Mouse (Mus musculus) macrophage (primary cell): ENCODE results near the gene Ank. TPM values are rescaled to one million over a fixed set of nuclear protein-coding genes. Genes with fewer than 3 reads are reported as not detected.

Experiments
- H3K27ac ChIP-seq: fragments of 350-480 bp; formaldehyde crosslinking; 2 replicates; pipeline ENCODE4 v1.9.0; 2021
- H3K36me3 ChIP-seq: fragments of 350-480 bp; formaldehyde crosslinking; 2 replicates; pipeline ENCODE4 v1.9.0; 2021; ENCODE audit errors: inconsistent target
- H3K4me3 ChIP-seq: fragments of 350-480 bp; formaldehyde crosslinking; 2 replicates; pipeline ENCODE4 v1.9.0; 2021; ENCODE audit errors: inconsistent target
- H3K79me2 ChIP-seq: fragments of 350-480 bp; formaldehyde crosslinking; 2 replicates; pipeline ENCODE4 v1.9.0; 2021; ENCODE audit errors: inconsistent target
- WGBS: methylation state at CpG from one replicate; pipeline ENCODE4 v1.1.7; 2026; ENCODE audit warnings: inconsistent platforms; ENCODE audit not compliant: missing documents; 5-methylcytosine and 5-hydroxymethylcytosine counted together
- polyA plus RNA-seq: library from polyadenylated mRNA; stranded (reverse); fragments of 250-400 nt; gene quantifications from 3 replicates; pipeline ENCODE4 v1.2.4, GENCODE M21; 2018; ENCODE audit warnings: inconsistent platforms
- total RNA-seq, 78 experiments: library from RNA; depleted of rRNA; stranded (reverse); fragments of 250-400 nt; gene quantifications; 1 replicate in 9 of 78; 2 replicates in 24 of 78; 3 replicates in 43 of 78; 4 replicates in 2 of 78; pipeline ENCODE4 v1.2.4; 2018; ENCODE audit warnings: inconsistent platforms in 56 of 78

Ank gene
- 10 to 100 TPM in 1 of 26 experiments, 1 to 10 TPM in 20, under 1 TPM in 5; 0.55 to 10.1 (median 1.9) TPM for total RNA-seq (2018; cell fraction: chromatin; rRNA removed)
- 10 to 100 TPM in 13 of 26 experiments, 1 to 10 TPM in 13; 4.7 to 34.1 (median 15.2) TPM for total RNA-seq (2018; cell fraction: cytosol; rRNA removed)
- total RNA-seq (2018; cell fraction: nucleus; rRNA removed), result 10 to 100 TPM in 10 of 26 experiments, 1 to 10 TPM in 16; 2.7 to 22.2 (median 6.6) TPM
- 21.6 to 32.9 TPM (median 22.5 TPM) in 3 replicates for polyA plus RNA-seq

DNA sequence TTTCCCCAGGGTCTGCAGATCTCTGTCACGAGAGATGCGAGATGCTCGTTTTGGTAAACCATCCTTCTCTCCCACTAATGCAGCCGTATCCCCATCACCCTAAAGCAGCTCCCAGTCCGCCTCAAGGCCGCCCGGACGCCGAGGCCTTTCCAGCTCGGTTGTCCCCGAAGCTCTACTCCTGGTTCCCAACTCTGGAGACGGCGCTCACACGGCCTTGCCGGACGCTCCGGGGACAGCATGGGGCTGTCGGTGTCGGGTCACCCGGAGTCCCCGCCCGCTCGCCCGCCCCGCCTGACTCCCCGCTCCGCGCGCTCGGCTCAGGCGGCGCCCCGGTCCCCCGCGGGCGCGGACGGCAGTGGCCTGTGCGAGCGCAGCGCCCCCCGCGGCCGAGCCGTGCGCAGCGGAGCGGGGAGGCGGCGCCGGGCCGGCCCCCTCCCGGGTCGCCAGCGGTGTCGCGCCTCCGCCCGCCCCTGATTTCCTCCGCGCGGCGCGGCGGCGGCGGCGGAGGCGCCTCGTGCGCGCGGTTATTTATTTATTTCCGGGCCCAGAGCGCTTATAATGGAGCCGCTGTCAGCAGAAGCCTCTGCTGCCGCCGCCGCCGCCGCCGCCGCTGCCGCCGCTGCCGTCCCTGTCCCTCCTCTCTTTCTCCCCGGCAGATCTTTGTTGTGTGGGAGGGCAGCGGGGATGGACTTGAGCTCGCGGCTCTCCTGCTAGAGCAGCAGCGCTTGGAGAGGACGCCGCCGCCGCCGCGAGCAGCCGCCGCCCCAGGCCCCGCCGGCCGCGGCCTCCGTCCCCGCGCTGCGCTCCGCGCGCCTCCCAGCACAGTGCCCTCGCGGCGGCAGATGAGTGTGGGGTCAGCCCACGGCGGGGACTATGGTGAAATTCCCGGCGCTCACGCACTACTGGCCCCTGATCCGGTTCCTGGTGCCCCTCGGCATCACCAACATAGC lies at the start of gene Ank:
Gene Ank (plus strand): TSS at position 547 of the 950 bp plus-strand sequence.
- Histone ChIP-seq H3K79me2 (peaks cover 30% of the 10 kb centered on the region), H3K36me3 (no peaks in the 10 kb centered on the region), H3K27ac (no peak within 1 kb of the TSS), H3K4me3 (peak within 1 kb of the TSS; percentile 55)
- under 1% methylated on average over 115 of the region's 120 CpGs for WGBS

DNA sequence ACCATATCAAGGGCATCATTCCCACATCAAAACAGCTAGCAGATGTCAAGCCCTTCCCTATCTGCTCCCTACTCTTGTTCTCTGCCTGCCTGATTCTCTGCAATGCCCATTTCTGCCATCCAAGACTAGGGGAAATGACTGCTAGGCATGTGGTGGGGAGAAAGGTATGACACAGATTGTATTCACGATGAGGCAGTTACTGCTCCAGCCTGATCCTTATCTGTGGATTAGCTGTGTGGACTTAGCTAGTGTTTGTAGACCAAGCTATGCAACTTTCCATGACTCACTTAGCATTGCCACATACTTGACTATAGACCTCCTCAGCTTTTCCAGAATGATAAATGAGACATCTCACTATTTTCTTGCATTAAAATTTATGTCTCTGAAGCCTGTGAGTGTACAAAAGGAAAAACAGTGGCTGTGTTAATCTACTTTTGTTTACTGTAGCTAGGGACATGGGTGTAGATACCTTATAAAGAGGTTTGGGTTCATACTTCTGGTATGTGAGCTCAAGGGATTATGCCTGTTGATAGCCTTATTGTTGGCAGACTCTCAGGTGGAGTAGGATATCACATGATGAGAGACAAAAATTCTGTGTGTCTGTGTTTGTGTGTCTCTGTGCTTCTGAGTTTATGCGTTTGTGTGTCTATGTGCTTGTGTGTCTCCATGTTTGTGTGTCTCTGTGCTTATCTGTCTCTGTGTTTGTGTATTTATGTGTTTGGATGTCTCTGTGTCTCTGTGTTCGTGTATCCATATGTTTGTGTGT lies 47.7 kb upstream of the Ank start:
- H3K36me3 ChIP-seq, result no peaks in the 10 kb centered on the region
- 79% methylated on average over 3 of the region's 3 CpGs for WGBS

DNA sequence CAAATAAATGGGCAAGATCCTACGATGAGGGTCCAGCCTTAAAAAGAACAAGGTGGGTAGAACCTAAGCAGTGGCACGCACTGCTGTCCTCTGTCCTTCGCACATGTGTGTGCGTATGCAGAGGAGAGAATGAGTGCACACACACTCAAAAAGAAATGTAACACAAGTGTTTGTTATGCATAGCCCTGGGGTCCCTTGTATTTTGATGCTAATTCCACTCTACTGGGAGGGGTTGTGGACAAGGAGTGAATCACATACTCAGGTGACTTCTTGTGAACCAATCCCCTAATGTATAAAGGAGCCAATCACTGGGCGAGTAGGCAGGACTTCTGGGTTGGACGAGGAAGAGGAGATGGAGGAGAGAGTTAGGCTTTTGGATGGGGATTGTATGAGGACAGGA lies 44.9 kb upstream of the Ank start:
- WGBS, result 91% methylated on average over 6 of the region's 6 CpGs
- no peaks in the 10 kb centered on the region for H3K36me3 ChIP-seq
- no peak overlapping the region for H3K4me3 ChIP-seq
- no peaks in the 10 kb centered on the region for H3K79me2 ChIP-seq
- no peak overlapping the region for H3K27ac ChIP-seq

More for the DNA sequence above, 47.7 kb upstream of the Ank start:
- H3K4me3 ChIP-seq, result no peak overlapping the region
- H3K79me2 ChIP-seq, result no peaks in the 10 kb centered on the region
- H3K27ac ChIP-seq, result no peak overlapping the region

DNA sequence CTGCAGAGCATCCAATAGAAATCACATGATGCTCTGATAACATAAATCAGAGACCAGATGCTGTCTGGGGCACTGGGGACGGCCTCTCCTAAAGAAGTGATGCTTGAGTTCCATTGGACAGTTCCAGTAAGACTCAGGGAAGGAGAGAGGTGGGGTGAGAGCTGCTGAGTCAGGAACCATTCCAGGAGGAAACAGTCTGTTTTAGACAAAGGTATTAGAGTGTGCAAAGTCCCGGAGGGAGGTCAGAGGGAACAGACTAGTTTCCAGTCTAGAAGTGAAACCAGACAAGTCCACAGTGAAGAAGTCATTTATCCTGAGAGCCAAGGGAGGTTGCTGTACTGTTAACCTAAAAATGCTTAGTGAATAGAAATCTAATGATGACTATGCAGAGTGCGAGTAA lies 38.9 kb upstream of the Ank start:
- WGBS, result 90% methylated on average over 3 of the region's 3 CpGs
- H3K27ac ChIP-seq, result no peak overlapping the region
- no peaks in the 10 kb centered on the region for H3K36me3 ChIP-seq
- H3K79me2 ChIP-seq, result no peaks in the 10 kb centered on the region
- H3K4me3 ChIP-seq, result no peak overlapping the region

DNA sequence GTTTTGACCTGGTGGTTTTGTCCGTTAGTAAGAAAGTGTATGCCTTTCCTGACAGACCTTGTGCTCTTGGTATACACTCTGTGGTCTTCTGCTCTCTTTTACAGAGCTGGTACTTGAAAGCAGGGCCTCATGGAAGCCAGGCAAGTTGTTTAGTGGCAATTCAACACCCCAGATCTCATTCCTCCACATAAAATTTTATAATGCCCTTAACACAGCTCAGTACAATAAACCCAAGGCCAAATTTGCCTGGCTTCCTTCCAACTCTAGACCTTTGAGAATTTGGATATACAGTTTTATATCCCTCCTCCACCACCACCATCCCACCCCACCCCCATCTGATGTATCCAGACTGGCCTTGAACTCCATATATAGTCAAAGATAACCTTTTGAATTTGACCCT lies 36.2 kb upstream of the Ank start:
- Histone ChIP-seq H3K27ac (no peak overlapping the region), H3K79me2 (no peaks in the 10 kb centered on the region), H3K36me3 (no peaks in the 10 kb centered on the region), H3K4me3 (no peak overlapping the region)
- WGBS, result 100% methylated on average over 1 of the region's 1 CpGs

DNA sequence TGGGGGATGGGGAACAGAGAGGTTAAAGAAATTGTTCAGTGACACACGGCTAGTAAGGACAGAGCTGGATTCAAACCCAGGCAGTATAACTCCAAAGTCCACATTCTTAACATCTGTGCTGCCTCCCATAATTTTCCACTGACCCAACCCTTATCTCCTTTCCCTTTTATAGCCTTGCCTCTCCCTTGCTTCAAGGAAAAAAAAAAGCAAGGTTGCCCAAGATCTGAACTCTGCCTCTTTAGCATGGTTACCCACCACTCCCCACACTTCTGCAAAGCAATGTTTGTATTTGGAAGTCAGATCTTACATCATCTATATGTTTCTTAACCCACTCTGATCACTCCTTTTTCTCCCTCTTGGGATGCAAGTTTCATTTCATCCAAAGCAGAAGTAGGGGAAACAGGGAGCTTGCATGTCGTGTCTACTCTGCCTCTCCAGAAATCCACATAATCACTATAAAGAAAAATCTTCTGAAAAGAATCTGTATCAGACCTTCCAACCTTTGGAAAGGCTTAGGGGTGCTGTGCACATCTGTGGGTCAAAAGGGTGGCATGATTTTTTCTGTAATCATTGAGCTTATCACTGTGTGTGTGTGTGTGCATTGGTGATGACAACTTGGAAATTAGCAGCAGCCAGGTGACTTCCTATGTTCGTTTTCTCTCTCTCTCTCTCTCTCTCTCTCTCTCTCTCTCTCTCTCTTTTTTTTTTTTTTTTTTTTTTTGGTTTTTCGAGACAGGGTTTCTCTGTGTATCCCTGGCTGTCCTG lies 33.4 kb upstream of the Ank start:
- H3K4me3 ChIP-seq, result no peak overlapping the region
- H3K79me2 ChIP-seq, result no peaks in the 10 kb centered on the region
- H3K36me3 ChIP-seq, result no peaks in the 10 kb centered on the region
- no peak overlapping the region for H3K27ac ChIP-seq
- WGBS, result 24% methylated on average over 2 of the region's 4 CpGs

DNA sequence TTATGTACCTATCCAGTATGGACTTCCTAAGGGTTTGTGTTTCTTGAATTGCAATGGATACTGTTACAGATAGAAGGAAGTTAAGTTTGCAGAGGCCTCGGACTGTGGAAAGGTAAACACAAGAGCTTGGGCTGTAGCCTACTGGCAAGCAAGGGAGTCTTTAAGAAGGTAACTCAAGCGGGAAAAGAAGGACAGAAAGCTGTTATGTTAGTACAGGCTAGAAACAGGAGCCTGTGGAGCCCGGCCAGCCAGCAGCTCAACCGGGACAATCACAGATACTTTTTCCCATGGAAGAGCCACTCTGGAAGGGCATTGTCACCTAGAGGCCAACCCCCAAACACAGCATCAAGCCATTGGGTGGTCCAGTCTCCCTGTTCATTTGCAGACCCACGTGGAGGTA lies 31.1 kb upstream of the Ank start:
- 87% methylated on average over 5 of the region's 5 CpGs for WGBS
- H3K4me3 ChIP-seq, result no peak overlapping the region
- no peaks in the 10 kb centered on the region for H3K36me3 ChIP-seq
- H3K27ac ChIP-seq, result no peak overlapping the region
- no peaks in the 10 kb centered on the region for H3K79me2 ChIP-seq

DNA sequence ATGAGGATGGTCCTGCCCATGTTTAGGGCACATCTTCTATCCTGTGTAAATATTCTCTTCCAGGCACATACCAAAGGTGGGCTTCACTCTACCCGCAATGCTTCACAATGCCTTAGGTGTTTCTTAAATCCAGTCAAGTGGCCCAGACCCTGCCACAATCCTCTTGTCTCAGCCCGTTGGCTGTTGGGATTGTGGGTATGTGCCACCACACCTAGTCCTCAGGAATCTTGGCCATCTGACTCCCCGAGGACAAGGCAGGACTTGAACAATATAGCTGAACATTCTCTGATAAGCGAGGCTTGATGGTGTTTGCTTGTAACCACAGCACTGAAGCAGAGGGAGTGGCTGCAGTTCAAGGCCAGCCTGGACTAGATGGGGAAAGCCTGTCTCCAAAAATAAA lies 30.3 kb upstream of the Ank start:
- no peaks in the 10 kb centered on the region for H3K36me3 ChIP-seq
- WGBS, result 94% methylated on average over 4 of the region's 4 CpGs

DNA sequence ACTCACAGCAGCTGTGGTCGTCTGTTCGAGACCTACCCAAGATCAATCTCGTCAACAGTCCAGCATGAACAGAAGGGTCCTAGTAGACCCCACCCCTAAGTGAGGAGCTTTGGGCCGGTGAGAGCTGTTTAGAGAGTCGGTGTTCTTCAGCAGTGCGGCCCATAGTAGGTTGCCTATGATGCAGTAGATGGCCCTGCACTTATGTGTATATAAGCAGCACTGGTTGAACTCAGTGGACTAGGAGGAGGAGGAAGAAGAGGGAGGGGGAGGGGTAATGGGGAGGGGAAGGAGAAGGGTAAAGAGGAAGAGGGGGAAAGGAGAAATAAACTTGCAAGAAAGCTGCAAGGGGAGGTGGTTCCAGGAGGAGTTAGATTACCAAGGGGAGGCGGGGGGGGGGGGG lies 25.4 kb upstream of the Ank start:
- no peak overlapping the region for H3K4me3 ChIP-seq
- no peaks in the 10 kb centered on the region for H3K79me2 ChIP-seq
- 96% methylated on average over 6 of the region's 7 CpGs for WGBS
- no peaks in the 10 kb centered on the region for H3K36me3 ChIP-seq
- no peak overlapping the region for H3K27ac ChIP-seq

More for the DNA sequence above, 30.3 kb upstream of the Ank start:
- no peaks in the 10 kb centered on the region for H3K79me2 ChIP-seq
- H3K27ac ChIP-seq, result no peak overlapping the region
- H3K4me3 ChIP-seq, result no peak overlapping the region

DNA sequence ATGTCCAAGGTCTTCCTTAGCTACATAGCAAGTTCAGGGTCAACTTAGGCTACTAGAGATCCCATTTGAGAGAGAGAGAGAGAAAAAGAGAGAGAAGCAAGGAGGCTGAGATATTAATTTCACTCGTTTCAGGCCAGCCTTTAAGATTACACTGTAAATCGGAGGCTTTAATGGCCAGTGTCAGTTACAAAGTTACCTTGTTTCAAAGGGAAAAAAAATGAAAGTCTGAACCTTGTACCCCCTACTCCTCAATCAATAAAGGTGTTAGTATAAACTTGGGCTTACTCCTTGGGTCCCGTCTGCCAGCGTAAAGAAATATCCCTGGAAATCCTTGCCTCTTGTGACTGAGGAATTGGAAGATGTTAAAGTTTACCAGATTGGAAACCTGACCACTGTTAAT lies 24.9 kb upstream of the Ank start:
- 79% methylated on average over 4 of the region's 4 CpGs for WGBS
- H3K36me3 ChIP-seq, result no peaks in the 10 kb centered on the region
- no peak overlapping the region for H3K27ac ChIP-seq
- H3K79me2 ChIP-seq, result no peaks in the 10 kb centered on the region
- H3K4me3 ChIP-seq, result no peak overlapping the region

DNA sequence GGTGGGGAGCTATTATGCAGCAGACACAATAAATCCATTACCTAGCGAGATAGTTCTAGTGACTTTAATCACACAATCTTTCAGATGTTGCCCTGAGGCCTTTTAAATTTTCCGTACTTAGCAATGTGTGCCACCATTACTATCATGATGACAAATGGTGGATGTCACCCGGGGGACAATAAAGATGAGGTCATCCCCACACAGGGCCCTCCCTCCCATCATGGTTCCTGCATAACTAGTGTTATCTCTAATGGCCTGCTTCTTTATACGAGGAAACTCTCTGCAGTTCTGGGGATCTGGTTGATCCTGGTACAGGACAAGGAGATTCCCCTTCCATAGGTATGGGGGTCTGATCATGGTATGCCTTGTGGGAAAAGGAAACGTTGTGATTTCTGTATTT lies 24.5 kb upstream of the Ank start:
- Histone ChIP-seq H3K27ac (no peak overlapping the region), H3K79me2 (no peaks in the 10 kb centered on the region), H3K4me3 (no peak overlapping the region), H3K36me3 (no peaks in the 10 kb centered on the region)
- WGBS, result 80% methylated on average over 5 of the region's 5 CpGs

DNA sequence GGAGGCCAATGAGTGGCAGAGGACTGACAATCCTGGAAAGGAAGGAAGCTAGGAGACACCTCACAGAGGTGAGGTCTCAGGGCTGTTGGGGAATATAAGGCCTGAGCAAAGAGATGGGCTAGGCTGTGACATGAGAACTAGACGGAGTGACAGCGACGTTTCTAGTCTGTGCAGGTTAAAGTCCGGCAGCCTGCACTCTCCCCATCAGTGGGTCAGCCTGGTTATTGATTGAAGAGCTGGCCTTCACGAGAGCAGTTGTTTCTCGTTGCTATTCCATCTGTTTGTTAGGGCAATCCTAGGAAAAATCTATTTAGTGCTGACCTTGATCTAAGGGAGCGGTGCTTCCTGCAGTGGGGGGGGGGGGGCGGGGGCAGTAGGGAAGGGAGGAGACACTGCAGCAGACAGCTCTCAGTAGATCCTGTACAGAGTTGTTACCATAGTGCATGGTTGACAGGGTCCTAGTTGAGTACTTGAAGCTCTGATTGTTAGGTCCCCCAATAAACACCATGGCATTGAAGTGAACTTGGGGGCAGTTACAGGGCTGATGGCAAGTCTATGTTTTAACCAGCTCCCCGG lies 21.6 kb upstream of the Ank start:
- H3K36me3 ChIP-seq, result no peaks in the 10 kb centered on the region
- no peaks in the 10 kb centered on the region for H3K79me2 ChIP-seq
- WGBS, result 99% methylated on average over 6 of the region's 9 CpGs
- H3K27ac ChIP-seq, result no peak overlapping the region
- no peak overlapping the region for H3K4me3 ChIP-seq

DNA sequence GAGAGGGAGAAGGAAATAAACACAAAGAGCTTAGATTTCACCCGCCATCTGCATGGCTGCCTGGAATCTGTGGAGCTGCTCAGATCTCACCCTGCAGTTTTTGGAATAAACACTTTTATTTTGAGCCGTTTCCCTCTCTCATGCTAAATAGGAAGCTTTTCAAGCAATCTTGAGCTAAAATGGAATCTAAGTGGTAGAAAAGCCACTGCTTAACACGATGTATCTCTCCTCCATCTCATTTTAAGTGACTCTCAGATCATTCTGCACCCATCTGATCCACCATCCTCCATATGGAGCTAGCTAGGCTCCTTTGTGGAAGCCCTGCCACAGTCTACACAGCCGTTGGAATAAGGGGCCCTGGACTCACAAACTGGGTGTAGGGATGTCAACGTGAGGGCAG lies 15.8 kb upstream of the Ank start:
- Histone ChIP-seq H3K27ac (no peak overlapping the region), H3K4me3 (no peak overlapping the region), H3K36me3 (no peaks in the 10 kb centered on the region), H3K79me2 (no peaks in the 10 kb centered on the region)
- WGBS, result 95% methylated on average over 5 of the region's 5 CpGs

DNA sequence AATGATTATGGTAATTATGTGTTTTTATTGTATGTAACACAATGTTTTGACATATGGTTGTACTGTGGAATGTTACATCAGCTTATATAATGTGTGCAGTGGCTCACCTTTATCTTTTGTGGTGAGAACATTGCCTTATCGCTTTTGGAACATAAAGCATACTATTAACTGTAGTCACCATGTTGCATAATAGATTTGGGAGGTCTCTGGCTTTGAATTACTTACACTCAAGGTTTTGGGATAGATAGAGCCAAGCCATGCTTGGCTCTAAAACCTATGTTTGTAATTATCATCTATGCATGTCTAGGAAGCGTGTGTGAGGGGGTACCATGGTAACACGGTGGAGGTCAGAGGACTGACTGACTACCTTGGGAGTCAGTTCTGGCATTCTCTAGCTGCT lies 14.7 kb upstream of the Ank start:
- H3K36me3 ChIP-seq, result no peaks in the 10 kb centered on the region
- WGBS, result 97% methylated on average over 3 of the region's 3 CpGs
- no peak overlapping the region for H3K4me3 ChIP-seq
- H3K79me2 ChIP-seq, result no peaks in the 10 kb centered on the region
- H3K27ac ChIP-seq, result no peak overlapping the region
